Mouse (Mus musculus) adrenal gland, postnatal 10 days (tissue): ENCODE data around the gene Wfdc12. TPM values are rescaled to one million over a fixed set of nuclear protein-coding genes. Genes with fewer than 3 reads are reported as not detected.

Experiments used
- DNase-seq: peaks from one replicate; pipeline ENCODE4 v3.0.0; 2021; ENCODE audit warnings: mixed read lengths
- total RNA-seq, 2 experiments: library from RNA; stranded (reverse); gene quantifications; 2 replicates each; pipeline ENCODE4 v1.2.3; 2021

Wfdc12 gene
- total RNA-seq, 2 experiments from 2014 or later, result not detected

- DNase-seq, result no peak
Observed at GRCm38 (mm10) chr2:164175850-164176249, 14.6 kb downstream of the Wfdc12 start.

DNA sequence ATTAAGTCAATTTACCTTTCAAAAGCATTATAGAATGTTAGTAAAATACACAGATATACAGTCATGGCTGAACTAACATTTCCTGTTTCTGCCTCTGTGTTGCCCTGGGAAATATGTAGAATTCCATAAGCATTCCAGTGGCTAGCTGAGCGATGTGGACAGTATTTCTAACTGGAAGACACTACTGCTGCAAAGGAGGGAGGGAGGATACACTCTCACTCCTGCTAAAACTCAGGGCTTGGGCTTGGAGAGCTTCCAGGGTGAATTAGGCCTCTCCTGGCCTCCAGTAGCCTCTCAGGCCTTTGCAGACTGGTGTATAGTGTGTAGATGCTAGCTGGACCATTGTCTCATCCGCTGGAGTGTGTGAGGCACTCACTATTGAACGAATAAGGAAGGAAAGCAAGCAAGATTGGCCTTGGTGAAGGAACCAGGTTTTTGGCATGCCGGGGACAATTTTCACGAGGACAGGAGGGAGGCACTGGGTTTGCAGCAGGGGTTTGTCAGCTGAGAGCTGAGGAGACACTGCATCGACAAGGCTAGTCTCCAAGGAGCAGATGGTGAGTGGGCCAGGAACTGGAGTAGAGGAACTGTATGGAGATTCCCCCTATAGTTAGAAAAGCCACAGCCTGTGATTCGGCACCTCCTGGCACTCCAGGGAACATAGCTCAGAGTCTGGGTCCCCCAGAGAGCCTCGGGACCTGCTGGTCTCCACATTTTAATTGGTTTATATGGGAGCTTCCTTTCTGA, 15.6 kb downstream of the Wfdc12 start:
- DNase-seq, result no peak

DNA sequence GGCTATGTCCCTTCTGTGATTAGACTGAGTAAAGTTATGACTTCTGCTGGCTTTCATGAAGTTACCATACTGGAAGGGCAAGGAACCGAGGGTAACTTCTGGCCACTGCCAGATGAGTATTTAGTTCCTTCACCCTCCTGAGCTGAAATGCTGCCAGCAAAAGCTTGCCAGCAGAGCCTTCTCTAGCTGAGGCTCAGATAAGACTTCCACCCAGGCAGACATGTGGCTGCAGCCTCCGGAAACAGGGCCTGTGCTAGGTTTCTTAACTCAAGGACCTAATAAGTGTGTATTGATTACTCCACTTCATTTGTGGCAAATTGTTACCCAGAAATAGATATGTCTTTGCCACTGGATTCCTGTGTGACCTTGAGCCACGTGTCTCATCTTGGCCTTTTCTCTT, 17.0 kb downstream of the Wfdc12 start:
- DNase-seq, result no peak

- no peak for DNase-seq
Observed at GRCm38 (mm10) chr2:164170902-164171301, 19.5 kb downstream of the Wfdc12 start, which contains the start of gene Kcns1. Kcns1 (minus strand) TSS chr2:164171113.

DNA sequence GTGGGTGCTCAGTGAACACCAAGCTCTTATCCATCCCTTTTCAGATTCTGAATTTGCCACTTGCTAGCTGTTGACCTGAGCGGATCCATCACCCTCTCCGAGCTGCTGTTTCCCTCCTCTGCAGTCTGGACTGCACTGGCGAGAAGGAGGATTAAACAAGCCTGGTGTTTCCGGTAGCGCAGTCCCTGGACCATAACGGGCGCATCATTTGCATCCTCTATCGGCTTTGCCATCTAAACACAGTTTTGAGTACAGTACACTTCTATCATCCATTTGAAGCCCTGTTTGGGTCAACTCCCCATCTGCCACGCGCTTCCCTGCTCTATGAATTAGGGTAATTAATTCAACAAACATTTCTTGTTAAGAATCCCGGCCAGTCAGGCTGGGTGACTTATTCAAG, 20.1 kb downstream of the Wfdc12 start:
- DNase-seq, result no peak

GRCm38 (mm10) chr2:164168571-164168946, 21.8 kb downstream of the Wfdc12 start:
- DNase-seq, result no peak

DNA sequence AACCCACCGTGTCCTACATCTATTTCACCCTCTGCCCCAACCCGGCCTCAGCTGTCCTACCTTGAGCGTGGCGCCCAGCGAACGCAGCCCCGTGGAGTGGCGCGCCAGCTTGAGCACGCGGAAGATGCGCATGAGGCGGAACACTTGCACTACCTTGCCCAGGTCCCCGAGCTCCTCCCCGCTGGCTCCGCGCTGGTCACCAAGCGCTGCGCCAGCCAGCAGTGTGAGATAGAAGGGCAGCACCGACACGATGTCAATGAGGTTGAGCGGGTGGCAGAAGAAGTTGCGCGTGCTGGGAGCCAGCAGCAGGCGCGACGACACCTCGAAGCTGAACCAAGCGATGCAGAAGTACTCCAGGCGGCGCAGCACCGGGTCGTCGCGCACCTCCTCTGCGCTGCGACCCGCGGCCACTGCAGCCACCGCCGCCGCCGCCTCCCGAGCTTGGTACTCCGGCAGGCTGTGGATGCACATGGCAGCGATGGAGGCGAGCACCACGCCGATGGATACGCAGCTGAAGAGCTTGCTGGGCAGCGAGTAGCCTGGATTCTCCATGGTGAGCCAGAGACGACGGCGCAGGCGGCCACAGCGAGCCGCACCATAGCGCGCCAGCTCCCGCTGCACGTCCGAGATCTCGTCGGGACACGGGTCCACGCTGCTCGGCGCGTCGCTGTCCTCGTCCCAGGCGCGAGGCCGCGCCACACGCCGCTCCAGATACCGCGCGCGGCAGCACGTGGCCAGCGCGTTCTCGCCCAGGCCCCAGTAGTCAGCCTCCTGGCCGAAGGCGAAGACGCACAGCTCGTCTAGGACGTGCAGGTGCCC, 22.4 kb downstream of the Wfdc12 start:
- DNase-seq, result no peak

GRCm38 (mm10) chr2:164164941-164165340, 25.5 kb downstream of the Wfdc12 start:
- peak; percentile 46 for DNase-seq

DNA sequence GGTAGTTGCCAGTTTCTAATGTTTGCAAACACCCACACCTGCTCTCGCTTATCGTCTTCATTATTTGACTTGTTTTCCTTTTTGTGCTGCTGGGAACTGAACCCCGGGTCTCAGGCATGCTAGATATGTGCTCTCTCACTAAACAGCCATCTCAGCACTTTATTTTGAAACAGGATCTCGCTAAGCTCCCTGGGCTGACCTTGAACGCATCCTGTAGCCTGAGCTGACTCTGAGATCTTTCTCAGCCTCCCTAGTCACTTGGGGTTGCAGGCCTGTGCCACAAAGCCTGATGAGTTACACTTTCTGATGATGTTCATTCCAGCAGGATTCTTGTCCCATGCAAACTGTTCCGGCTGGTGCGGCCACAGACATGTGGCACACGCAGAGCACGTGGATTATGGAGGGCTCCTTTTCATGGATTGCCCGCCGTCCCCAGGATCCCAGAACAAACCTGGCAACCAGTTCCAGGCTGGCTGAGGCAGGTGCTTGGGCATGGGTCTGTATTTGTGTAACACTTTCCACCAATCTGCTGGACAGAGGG, 28.8 kb downstream of the Wfdc12 start:
- DNase-seq, result no peak

GRCm38 (mm10) chr2:164158838-164159237, 31.6 kb downstream of the Wfdc12 start:
- DNase-seq, result no peak

DNA sequence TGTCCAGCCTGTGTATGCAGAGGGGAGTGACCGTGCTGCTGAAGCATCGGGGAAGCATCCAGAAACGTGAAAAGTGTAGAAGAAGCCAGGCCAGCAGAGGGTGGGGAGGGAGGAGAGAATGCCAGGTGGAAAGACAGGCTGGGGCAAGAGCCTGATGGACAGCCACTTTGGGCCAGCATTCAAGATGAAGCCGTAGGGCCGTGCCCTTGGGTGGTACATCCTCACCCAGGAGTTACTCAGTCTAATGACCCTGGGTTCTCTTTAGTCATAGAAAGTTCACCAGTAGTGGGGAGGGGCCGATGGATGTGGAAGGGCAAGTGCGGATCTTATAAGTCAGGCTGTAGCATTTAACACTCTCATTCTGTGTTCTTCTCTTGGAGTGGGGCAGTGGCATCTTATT, 34.2 kb downstream of the Wfdc12 start:
- peak; percentile 29 for DNase-seq

DNA sequence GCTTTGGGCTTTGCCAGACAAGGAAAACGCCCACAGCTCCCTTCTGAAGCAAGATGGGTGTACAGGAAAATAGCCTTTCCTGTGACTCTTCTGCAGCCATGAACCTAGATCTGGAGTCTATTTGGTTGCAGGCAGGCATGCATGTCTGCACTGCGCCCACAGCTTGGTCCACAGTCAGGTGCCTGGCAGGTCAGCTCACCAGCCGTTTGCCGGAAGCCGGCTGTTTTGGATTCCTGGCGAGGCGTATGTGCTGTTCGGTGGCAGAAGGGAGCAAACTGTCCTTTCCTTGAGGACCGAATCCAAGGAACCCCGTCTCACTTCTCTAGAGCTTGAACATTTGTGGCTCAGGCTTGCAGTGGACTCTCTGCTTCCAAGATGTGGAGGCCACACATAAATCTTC, 36.4 kb downstream of the Wfdc12 start:
- no peak for DNase-seq

DNA sequence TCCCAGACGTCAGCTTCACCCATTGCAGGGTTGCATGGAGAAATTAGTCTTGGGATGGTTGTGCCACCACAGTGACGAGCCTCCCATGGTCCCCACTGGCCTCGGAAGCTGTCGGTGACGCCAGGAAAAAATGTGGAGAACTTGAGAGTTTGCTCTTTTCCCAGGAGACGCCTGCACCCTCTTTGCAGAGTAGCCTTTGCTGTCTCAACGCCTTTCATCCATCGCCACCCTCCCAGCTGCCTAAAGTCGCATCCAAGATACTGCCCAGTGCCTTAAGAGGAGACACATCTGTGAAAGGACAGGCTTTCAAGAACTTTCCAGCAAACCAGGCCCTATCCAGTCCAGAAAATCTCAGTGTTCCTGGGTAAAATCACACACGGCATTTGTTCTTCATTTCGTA, 38.1 kb downstream of the Wfdc12 start:
- DNase-seq, result no peak

GRCm38 (mm10) chr2:164150086-164150760, 40.2 kb downstream of the Wfdc12 start:
- DNase-seq, result no peak

DNA sequence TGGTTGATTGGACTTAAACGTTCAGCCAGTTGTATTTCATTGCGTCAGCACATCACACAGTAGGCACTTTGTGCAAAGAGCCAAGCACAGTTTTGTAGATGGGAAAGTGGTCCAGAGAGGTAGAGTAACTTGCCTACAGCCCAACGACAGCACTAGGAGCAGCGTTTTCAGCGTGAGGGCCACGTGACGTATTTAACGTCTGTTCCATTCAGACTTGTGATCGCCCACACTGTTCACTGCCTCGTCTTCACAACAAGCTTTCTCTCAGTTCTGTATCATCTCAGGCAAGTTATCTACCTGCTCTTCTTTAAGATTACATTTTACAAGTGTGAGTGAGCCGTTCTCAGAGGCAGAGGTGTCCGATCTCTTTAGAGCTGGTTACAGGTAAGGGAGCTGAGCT, 43.9 kb downstream of the Wfdc12 start:
- DNase-seq, result no peak

DNA sequence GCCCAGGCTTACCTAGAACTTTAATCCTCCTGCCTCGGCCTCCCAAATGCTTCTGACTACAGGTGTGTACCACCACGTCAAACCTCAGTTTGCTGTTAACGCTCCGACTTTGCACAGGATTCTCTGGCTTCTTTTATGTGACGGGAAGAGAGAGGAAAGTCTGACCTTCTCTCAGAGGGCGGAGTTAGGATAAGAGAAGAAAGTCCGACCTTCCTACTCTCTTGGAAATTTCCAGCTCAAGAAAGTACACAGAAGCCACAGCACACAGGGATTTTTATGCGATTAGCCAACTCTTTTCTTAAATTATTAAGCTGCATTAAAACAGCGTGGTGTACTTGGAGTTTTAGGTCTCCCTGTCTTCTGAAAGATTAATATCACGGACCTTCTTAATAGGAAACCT, 45.9 kb downstream of the Wfdc12 start:
- DNase-seq, result peak; percentile 22

DNA sequence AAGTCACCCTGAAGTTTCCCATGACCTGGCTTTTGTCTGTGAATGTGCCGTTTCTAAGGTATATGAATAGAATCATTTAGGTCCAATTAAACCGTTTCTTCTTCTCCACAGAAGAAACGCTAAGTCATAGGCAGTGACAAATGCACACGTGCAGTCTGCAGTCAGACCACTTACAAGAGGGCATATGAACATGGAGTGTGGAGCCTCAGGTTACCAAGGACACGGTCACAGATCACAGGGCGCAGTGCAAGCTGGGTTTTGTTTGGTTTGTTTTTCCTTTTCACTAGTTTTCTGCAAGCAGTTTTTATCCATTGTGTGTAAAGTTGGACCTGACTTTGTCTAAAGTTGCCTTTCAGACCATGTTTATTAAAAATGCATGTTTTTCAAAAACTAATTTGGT, 46.4 kb downstream of the Wfdc12 start:
- peak; percentile 28 for DNase-seq

GRCm38 (mm10) chr2:164142021-164142420, 48.4 kb downstream of the Wfdc12 start:
- DNase-seq, result peak; percentile 27
